Mouse (Mus musculus): ENCODE results near the gene Ikzf1. TPM values are rescaled to one million over a fixed set of nuclear protein-coding genes. Genes with fewer than 3 reads are reported as not detected.

Gene Ikzf1
- total RNA-seq, 4 experiments from 2014 or later: 1.5 to 10.9 (median 6.8) TPM

DNA sequence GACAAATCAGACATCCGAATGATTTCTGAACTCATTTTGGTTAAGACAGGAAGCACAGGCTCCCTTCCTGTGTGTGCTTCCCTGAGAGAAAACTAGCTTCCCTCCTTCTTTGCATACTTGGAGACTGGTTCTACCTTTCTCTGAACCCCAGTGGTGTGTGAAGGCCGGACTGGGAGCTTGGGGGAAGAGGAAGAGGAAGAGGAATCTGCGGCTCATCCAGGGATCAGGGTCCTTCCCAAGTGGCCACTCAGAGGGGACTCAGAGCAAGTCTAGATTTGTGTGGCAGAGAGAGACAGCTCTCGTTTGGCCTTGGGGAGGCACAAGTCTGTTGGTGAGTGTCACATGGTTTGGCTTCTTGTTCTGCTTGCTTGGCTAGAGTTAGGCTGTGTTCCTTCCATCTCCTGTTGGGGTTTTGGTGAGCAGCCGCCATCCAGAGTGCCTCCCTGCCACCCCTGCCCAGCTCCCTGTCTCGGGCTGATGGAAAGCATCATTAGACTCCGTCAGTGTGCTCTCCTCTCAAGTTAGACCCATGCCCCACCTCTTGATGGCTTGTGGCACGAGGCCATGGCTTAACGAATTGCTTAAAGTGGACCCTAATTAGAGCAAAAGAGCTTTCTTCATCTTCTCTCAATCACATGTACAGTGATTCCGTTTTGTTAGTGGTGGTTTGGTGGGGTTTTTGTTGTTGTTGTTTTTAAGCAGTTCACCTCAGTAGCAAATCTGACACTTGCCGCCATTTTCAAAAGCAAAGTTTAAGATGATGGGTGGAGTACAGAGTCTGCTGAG lies 5.4 kb downstream of the Ikzf1 start:
- DNase-seq (ENCODE audit: low spot score in 2 of 2): no peak

DNA sequence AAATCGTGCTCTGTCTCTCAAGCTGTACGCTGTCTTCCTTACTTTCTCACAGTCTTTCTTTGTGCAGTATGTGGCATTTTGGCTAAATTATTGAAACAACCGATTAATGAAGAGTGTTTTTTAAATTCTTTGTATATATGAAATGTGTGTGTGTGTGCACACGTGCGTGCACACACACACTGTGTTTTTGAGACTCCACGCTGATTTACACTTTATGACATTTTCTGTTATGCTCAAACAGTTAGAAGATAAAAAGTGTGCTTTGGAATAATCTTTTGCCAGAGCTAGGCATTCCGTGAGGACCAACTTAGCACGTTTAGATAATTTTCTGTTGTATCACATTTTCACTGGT lies 6.0 kb downstream of the Ikzf1 start:
- no peak for DNase-seq (ENCODE audit: low spot score in 2 of 2)

DNA sequence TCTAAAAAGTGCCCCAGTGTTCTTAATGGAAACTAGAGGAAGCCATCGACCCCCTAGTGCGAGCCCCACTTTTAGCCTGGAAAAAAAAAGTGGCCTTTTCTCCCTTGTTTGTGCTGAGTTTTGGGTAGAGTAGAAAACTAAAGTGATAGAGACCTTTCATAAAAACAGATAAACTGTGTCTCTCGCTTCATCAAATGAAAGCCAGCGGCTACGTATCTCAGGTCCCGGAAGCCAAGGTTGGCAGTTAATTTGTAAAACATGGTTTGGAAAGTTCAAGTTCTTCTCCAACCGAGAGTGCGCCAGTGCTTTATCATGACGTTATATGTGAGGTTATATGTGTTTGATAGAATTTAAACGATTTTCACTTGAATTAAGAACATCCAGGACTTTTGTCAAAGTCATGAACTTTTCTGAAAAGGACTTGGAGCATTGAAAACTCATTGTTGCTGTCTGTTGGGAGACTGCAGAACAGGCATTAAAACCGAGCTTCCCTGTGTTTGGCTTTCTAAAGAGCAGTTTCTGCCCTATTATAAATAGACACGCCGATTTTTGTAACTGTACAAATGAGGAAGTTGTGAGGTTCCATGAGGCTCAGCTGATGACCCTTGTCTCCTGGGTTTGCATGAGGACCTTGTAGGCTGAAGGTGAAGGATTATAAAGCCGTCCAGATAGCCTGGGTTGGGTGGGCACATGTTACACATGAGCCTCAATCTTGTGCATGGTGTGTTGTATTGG lies 6.7 kb downstream of the Ikzf1 start:
- DNase-seq (ENCODE audit: low spot score in 2 of 2): no peak

DNA sequence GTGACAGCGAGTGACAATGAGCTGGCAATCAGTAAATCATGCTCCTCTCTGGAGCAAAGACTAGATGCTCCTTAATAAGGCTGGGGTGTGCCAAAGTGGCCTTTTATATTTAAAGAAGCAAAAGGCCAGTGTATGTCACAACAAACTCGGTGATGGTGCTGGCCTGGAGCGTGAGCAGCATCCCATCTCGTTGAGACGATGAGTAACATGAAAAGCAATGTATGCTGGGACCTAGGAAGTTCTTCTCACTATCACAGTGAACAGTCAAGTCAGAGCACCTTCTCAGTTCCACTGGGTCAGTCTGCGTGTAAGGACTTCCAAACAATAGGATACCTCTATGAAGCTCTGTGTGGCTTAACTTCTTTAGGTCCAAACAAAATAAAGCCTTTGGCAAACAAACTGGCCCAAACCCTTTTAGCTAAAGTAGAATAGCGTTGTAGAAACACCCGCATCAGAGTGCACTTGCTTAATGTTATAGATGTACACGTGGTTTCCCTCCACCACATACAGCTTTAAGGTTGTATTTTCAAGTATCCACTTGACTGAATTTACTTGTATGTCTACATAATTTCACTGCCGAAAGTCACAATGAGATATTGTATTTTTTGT lies 7.9 kb downstream of the Ikzf1 start:
- no peak for DNase-seq (ENCODE audit: low spot score in 2 of 2)

DNA sequence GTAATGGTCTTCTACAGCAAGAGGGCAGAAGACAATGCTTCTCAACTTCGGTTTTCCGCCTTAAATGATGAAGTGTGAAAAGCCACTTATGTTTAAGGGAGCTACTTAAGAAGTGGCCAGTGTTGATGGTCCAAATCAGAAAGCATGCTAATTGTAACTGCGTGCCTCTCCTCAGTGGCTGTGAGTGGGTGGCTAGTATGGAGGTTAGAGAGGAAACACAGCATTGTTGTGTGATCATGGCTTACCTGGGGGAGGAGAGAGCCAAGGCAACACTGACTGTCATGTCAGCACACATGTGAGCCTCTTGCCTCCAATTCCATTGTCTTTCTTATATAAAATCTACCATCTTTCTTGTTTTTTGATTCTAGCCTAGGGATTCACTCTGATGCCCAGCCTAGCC lies 8.6 kb downstream of the Ikzf1 start:
- DNase-seq (ENCODE audit: low spot score in 2 of 2): no peak

DNA sequence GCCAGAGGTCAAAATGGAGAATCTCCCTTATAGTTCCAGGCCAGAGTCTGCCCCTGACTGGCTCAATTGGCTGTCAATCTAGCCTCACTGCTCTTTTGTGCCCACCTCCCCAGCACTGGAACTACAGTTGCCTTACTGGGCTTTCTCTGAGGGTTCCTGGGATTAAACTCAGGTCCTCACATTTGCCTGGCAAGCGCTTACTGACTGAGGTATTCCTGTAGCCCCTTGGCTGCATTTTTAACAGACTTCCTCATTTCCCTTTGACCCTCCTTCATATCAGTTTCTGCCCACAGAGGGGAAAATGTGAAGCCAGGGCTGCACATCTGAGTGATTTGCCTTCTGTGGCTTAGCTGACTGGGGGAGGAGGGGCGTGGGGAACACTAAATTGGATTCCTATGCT lies 9.3 kb downstream of the Ikzf1 start:
- DNase-seq (ENCODE audit: low spot score in 2 of 2): no peak

DNA sequence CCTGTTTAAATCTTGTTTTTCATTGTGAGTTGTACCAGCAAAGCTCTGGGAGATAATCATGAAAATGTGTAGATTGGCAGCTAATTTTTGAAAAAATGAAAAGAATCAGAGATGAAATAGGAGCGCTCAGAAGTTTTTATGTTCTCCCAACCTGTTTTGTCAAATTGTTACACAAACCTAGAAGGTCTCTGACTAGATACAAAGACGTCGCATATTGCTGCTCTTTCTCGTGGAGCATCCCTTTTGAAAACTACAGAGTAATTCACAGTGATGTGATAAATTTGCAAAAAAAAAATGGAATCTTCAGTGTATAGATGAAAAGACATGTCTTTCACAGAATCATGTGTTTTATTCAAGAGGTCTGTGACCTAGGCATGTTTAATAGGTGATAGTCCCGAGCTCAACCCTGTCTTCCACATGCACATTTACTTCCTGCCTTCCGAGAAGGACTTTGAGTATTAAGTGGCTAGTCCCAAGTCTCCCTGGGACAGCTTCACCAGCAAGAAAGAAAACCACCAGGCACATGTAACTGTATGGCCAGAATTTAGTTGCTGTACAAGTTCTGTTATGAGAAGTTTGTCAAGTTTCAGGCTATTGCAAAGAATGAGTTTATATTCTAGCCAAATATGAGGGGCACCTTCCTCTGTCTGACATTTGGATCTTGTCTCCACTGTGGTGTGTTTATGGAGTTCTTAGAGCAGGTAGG lies 9.8 kb downstream of the Ikzf1 start:
- no peak for DNase-seq (ENCODE audit: low spot score in 2 of 2)

DNA sequence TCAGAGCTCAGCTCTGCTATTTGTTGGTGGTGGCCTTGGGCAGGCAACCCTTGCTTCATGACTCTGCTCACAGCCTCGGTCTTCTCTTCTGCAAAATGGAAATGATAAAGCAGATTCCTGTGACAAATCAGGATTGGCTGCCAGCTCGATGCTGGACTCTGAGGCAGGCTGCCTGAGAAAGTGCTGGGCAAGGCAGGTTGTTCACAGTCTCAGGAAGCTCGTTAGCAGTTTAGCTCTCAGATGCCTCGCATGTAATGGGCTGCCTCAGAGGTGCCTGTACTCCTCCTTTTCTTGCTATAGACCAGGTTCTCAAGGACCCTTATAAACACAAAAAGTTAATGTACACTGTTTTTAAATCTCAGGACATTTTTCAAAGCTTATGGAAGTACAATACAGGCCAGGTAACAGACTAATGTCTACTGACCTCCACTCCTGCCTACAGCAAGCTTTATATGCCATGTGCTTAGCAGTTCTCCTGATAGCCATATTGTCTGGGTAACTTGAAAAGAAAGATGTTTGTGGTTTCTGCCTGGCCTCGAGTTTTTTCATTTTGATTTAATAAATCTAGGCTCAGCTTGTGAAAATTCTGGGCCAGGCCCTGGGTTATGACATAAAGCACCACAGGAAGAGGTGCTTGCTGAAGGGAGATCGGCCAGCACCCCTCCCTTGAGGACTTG lies 10.5 kb downstream of the Ikzf1 start:
- DNase-seq (ENCODE audit: low spot score in 2 of 2): no peak

DNA sequence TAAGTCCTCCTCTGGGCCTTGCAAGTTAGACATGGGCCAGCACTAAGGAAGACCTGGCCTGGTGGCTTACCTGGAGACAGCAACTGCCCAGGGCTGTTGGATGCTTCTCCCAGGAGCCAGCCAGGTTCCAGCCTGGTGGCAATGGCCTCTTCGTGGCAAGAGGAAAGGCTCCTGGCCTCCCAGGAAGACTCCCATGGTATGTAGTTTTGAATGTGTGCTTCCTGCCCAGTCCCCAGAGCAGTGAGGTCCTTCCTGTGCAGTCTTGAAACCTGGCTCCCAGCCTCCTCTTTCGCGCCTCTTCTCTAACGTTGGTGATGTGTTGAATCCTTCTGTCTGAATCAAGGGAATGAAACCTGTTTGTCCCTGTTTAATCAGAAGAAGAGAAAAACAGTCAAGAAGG lies 11.1 kb downstream of the Ikzf1 start:
- no peak for DNase-seq (ENCODE audit: low spot score in 2 of 2)

DNA sequence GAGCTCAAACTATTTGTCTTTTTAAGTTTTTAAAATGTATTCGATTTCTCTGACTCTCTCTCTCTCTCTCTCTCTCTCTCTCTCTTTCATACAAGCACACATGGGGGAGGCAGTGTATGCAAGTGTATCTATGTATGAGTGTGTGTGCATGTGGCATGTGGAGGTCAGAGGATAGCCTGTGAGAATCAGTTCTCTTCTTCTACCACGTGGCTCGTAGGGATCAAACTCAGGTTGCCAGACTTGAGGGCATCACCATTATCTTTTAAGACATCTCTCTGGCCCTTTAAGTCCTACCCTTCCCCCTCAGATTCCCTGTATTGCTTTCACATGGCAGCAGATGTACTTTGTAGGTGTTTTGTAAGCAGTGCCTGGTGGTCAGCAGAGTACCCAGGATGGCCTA lies 12.0 kb downstream of the Ikzf1 start:
- no peak for DNase-seq (ENCODE audit: low spot score in 2 of 2)

DNA sequence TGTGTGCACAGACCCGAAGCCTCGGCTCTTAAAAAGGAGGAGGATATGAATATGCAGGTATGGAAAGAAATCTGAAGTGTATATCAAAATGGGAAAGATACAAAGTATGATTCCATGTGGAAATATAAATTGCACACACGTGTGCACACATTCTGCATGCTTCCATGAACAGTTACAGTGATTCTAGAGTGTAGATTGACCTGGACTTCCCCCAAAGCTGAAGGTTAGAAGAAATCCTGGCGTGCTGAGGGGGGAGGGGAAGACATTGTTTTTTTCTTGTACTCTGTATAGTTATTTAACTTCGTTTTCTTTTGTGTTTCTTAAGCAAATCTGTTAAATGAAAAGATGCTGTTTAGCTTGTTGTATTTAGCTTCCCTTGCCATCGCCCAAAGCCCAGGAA lies 16.6 kb downstream of the Ikzf1 start:
- DNase-seq (ENCODE audit: low spot score in 2 of 2): no peak

DNA sequence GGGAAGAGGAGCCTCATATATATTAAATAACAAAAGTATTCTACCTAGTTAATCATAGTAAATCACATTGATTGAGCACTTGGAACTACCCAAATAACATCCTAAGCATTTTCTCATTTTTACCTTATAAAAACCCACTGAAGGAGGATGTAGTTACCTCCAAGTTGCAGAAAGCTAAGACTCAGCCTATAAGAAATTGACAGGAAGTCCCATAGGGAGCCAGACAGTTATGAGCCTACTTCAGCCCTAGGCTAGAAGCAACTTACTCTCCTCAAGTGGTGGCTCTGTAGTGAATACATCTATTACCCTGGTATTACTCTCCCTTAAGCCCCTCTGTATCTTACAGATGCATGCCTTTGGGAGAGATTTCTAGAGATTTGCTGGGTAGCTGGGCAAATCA lies 19.0 kb downstream of the Ikzf1 start:
- no peak for DNase-seq (ENCODE audit: low spot score in 2 of 2)

DNA sequence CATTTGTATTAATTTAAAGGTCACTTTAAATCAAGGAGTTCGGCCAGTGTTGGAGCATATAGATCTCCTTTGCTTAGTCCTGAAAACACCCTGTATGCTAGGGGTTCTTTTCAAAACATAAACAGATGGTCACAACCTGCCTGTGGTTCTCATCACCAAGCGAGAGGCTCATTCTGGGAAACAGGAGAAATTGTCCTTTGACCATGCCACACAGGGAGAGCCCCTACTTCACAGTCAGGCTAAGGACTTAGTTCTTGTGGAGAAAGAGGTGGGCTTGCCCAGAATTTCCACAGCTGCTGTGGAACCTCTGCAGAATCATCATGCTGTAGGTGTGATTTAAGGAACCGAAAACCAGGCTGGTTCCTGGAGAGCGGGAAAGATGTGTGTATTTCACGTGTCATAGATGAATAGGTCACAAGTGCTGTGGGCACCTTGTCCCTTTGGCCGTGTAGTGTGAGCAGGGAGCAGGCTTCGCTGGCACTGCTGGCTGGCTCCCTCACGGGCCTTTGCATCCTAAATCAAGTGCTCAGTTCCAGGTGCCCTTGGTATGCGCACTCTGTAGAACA lies 23.4 kb downstream of the Ikzf1 start:
- no peak for DNase-seq (ENCODE audit: low spot score in 2 of 2)

DNA sequence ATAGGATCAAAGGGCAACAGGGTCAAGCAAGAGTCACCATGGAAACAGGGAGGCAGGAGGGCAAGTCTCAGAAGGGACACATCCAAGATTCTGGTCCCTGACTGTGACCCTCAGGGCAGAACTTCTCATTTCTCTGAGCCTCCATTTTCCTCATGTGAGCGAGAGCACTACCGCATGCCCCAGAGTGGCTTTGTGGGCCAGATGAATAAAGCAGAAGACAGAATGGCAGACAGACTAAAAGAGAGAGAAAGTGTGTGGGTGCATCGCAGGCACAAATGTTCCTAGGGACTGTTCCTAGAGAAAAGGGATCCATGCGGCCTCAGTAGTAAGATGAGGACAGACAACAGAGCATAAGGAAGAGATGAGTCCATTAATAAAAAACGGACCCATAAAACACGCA lies 24.5 kb downstream of the Ikzf1 start:
- no peak for DNase-seq (ENCODE audit: low spot score in 2 of 2)

DNA sequence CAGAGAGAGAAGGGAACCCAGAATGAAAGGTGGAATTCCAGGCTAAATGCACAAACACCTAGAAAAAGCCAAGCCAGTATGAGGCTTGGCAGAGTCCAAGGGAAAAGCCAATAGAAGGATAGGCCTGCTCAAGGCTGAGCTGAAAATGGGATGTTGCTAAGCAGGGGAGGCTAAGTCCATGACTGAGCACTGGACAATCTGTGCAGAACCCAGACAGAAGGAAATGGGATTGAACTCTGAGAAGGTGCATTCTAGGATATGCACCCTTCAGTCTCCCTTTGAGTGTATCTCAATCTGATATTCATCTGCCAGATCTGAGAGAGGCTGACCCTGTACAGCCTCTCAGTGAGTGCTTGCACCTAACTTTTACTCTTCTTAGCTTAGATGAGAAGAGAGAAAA lies 25.9 kb downstream of the Ikzf1 start:
- DNase-seq (ENCODE audit: low spot score in 2 of 2): no peak

DNA sequence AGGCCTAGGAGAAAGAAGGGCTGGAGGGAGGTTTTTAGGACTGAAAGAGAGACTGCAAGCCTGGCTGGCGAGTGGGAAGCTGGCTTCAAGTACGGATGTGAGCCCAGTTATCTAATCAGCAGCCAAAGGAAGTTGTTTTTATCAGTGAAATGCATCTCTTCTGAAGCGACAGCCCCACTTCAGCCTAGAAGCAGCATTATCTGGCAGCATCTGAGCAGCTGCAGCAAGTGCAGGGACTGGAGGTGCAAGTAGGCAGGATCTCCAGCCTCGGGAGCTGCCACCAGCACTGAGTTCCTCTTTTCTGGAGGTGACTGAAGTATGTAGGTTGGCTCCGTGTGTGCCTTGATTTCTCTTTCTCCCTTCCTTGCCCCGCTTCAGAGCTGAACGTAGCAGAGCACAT lies 26.9 kb downstream of the Ikzf1 start:
- DNase-seq (ENCODE audit: low spot score in 2 of 2): no peak

DNA sequence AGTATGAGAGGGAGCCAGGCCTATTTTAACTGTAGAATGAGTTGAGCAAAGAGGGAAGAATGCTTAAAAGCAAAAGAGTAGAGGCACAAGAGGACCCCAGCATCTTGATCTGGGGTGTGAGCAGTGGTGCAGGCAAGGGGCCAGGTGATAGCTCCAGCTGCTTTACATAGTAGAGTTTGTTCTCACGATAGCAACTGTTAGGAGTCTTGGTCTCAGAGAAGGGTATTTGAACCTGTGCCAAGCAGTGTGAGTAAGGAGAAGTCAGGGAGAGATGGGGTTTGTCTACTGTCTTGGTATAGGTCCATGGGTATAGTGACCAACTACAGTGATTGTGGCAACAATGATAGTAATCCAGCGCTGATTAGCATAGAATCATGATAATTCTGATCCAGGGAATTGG lies 29.9 kb downstream of the Ikzf1 start:
- DNase-seq (ENCODE audit: low spot score in 2 of 2): no peak

DNA sequence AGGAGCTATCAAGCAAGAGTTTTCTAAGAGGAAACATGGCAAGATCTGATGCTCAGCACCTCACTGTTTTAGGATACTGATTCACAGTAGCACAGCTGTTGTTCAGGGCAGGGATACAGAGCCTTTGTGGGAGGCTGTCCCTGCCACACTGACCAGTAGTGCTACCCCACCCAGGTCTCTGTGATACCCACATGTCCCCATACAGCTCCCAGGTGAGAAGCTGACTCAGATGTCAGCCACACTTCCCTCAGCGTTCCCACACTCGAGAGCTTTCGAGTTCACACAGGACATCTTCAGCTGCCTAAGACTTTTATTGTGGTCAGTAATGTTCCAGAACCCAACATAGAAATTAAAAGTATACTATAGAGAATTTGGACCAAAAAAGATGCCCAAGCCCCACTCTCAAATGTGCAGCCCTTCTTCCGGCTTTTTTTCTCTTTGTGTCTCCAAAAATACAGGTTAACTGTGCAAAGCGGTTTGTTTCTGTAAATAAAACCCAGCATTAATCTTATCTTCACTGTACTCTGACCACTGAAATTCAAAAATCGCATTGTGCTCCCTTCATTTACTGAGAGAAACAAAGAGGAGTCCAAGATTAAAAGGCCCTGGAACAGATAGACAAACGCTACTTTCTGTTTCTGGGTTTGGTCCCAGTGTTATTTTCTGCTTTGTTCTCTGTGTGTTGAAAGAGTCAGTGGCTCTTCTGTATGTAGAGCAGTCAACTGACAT lies 31.3 kb downstream of the Ikzf1 start:
- DNase-seq (ENCODE audit: low spot score in 2 of 2): no peak

DNA sequence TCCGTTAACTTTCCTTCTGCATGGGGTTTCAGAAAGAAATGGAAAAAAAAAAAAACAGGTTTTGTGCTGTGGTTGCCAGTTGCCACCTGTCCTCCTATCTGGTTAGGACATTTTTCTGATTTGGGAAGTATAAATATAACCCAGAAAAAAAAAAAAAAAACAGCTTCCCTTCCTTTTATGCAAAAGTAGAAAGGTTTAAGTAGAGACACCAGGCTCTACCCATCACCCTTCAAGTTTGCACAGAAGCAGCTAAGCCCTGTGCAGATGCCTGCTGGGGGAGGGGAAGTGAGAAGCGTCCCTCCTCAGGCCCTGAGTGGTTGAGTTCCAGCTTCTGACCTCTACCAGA lies 31.9 kb downstream of the Ikzf1 start:
- DNase-seq (ENCODE audit: low spot score in 2 of 2): no peak

DNA sequence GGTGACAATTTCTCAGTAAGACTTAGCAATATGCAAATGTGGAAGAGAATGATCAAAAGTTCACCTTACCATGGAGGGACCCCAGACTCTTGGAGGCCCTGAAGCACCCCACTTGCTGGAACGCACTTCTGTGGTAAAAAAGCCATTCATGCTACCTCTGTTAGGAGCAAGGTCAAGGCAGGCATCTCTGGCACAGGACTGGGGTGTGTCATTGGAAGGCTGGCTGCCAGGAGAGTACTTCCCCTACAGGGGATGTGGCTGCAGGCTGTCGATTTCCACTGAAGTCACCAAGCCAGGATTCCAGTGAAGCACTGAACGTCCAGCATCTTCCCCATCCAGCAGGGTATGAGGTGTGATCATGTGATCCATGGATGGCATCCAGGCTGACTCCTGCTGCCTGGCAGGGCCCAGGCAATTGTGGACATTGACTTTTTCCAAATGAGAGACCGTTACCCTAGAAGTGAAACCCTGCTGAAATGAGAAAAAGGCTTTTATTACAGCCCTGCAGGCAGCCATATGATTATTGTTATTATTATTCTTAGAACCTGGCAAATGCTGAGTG lies 32.9 kb downstream of the Ikzf1 start:
- DNase-seq (ENCODE audit: low spot score in 2 of 2): no peak
